Mouse (Mus musculus): Measurements from ENCODE around the gene Creb3.

DNA sequence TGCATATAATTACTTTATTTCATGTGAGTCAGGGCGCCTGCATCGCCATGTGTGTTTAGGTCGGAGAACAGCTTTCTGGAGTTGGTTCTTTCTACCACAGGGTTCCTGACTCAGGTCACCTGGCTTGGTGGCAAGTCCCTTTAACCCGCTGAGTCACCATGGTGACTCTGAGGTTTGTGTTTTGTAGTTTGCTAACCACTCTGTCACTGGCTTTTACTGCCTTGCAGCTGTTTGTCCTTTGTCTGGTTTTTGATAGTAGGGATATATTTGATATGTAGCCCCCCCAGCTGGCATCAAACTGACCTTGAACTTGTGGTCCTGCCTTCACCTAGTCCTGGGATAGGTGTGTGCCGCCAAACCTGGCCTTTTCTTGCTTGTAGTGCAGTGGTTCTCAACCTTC is 20.1 kb downstream of the Creb3 start:
- TF ChIP-seq POLR2A (IDR thresholded peaks at IDR 0.05; ENCODE audit: insufficient read depth, low read length): no peak
- TF ChIP-seq CTCF (IDR thresholded peaks at IDR 0.05; ENCODE audit: low read depth, low read length): no peak

Data from ES-Bruce4 (cell line).